Mouse (Mus musculus) embryonic facial prominence, embryonic 10.5 days (tissue): ENCODE measurements at regions not wholly inside any gene's neighbourhood (a gene's known extent, or its start where the extent isn't known, plus 50 kb on each side); places are given as distances from the start of the nearest gene placed in this dataset.

Experiments
- DNase-seq: peaks from one replicate; pipeline ENCODE4 v3.0.0-alpha.2; 2017; ENCODE audit warnings: low spot score
- H3K27ac ChIP-seq: fragments of 300-500 bp; sonication (generic); replicated peaks from 2 replicates; pipeline ENCODE4 v1.5.1; 2016; ENCODE audit warnings: mild to moderate bottlenecking
- H3K27me3 ChIP-seq: fragments of 300-500 bp; sonication (generic); replicated peaks from 2 replicates; pipeline ENCODE4 v1.6.1; 2016; ENCODE audit warnings: low read depth, mild to moderate bottlenecking; ENCODE audit not compliant: poor library complexity, severe bottlenecking
- H3K36me3 ChIP-seq: fragments of 300-500 bp; sonication (generic); replicated peaks from 2 replicates; pipeline ENCODE4 v1.6.1; 2016; ENCODE audit warnings: mild to moderate bottlenecking, moderate library complexity
- H3K4me1 ChIP-seq: fragments of 300-500 bp; sonication (generic); 2 replicates; pipeline ENCODE4 v1.6.1; 2016
- H3K4me3 ChIP-seq: fragments of 300-500 bp; sonication (generic); 2 replicates; pipeline ENCODE4 v1.5.1; 2016; ENCODE audit warnings: mild to moderate bottlenecking, moderate library complexity
- H3K9me3 ChIP-seq: fragments of 300-500 bp; sonication (generic); 2 replicates; pipeline ENCODE4 v1.6.1; 2016; ENCODE audit warnings: mild to moderate bottlenecking
- WGBS: fragments of 180-500 bp; shearing (Covaris S2); methylation state at CpG from one replicate; pipeline ENCODE4 v1.1.7; 2016; 5-methylcytosine and 5-hydroxymethylcytosine counted together

DNA sequence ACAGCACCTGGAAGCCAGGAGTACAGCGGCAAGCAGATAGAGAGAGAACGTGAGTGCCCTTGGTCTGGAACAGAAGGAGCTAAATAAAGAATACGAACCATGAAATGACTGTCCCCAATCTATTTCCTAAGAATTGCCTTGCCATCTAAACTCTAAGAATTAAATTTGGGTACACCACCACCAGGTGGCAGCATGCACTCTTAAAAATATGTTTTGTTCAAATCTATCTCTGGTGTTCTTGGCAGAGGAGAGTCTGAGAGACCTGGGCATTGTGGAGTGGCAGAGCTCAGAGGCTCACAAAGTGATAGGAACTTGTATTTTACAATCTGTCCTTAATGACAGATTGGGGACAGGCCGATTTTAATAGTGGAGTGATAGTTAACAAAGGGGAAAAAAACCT, 144.5 kb downstream of the Cdh26 start:
- Histone ChIP-seq H3K4me3 (no peak overlapping the region), H3K4me1 (peaks cover 8% of the 10 kb centered on the region; the same call in 1 of the 2 replicates), H3K36me3 (no peaks in the 10 kb centered on the region), H3K27me3 (no peaks in the 10 kb centered on the region), H3K9me3 (no peaks in the 10 kb centered on the region), H3K27ac (no peak overlapping the region)
- peak; percentile 62 for DNase-seq
- WGBS, result 47% methylated on average over 4 of the region's 4 CpGs

DNA sequence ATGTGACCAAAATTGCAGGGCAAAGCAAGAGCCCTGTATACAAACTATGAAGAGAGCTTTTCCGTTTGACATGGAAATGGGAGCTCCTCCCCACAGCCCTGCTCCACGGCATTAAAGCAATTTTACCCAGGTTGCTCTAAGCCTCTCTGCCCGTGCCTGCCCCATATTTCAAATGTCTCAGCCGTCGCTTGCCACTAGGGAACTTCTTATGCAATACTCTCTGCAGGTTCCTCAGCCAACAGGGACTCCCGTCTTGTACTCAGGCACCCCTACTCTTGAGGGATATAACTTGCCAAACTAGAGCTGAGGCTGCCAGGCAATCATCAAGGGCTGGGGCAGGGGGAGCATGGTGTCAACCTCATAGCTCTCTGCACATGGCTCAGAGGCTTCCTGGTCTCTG, 145.1 kb downstream of the Cdh26 start:
- no peak overlapping the region for H3K4me3 ChIP-seq
- no peaks in the 10 kb centered on the region for H3K36me3 ChIP-seq
- H3K27ac ChIP-seq, result no peak overlapping the region
- 70% methylated on average over 6 of the region's 6 CpGs for WGBS
- H3K9me3 ChIP-seq, result no peaks in the 10 kb centered on the region
- H3K27me3 ChIP-seq, result no peaks in the 10 kb centered on the region
- H3K4me1 ChIP-seq, result peaks cover 12% of the 10 kb centered on the region; the same call in 1 of the 2 replicates
- DNase-seq, result no peak

- 87% methylated on average over 7 of the region's 7 CpGs for WGBS
- no peaks in the 10 kb centered on the region for H3K36me3 ChIP-seq
- no peaks in the 10 kb centered on the region for H3K9me3 ChIP-seq
- DNase-seq, result no peak
- H3K4me3 ChIP-seq, result no peak overlapping the region
- no peak overlapping the region for H3K27ac ChIP-seq
- H3K4me1 ChIP-seq, result peaks cover 18% of the 10 kb centered on the region
- H3K27me3 ChIP-seq, result no peaks in the 10 kb centered on the region
These were observed 145.7 kb downstream of the Cdh26 start for GRCm38 (mm10) chr2:178576067-178576466.

- no peak for DNase-seq
- H3K27ac ChIP-seq, result no peak overlapping the region
- no peaks in the 10 kb centered on the region for H3K9me3 ChIP-seq
- H3K4me3 ChIP-seq, result no peak overlapping the region
- no peaks in the 10 kb centered on the region for H3K27me3 ChIP-seq
- H3K36me3 ChIP-seq, result no peaks in the 10 kb centered on the region
- 83% methylated on average over 6 of the region's 6 CpGs for WGBS
- peaks cover 18% of the 10 kb centered on the region for H3K4me1 ChIP-seq
These were observed 149.2 kb downstream of the Cdh26 start for GRCm38 (mm10) chr2:178579571-178579970.

DNA sequence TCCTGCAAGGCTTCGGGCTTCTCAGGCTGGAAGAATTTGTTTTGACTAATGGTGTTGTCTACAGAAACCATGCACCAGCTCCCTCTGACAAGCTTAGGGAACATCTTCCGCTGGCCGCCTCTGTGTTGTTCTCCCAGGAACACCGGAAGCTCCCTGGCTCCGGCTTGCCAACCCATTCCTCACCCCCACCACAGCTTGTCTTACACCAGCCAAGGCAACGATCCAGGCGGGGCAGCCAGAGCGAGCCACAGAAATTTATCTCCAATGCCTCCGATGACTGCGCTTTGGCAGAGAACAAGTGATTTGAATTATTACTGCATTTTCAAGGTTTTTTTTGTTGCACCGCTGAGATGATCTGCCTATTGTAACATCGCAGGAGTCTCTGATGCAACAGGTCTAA, 151.0 kb downstream of the Cdh26 start:
- Histone ChIP-seq H3K9me3 (no peaks in the 10 kb centered on the region), H3K36me3 (no peaks in the 10 kb centered on the region), H3K27me3 (no peaks in the 10 kb centered on the region), H3K4me1 (peaks cover 23% of the 10 kb centered on the region), H3K4me3 (no peak overlapping the region), H3K27ac (no peak overlapping the region)
- 88% methylated on average over 12 of the region's 12 CpGs for WGBS
- DNase-seq, result no peak

GRCm38 (mm10) chr2:178584970-178585566, 154.7 kb downstream of the Cdh26 start:
- H3K27ac ChIP-seq, result peak overlapping the region; percentile 40; the same call in 1 of the 2 replicates
- no peak overlapping the region for H3K4me3 ChIP-seq
- no peaks in the 10 kb centered on the region for H3K9me3 ChIP-seq
- WGBS, result 78% methylated on average over 5 of the region's 5 CpGs
- DNase-seq, result no peak
- H3K27me3 ChIP-seq, result no peaks in the 10 kb centered on the region
- H3K36me3 ChIP-seq, result no peaks in the 10 kb centered on the region
- peaks cover 19% of the 10 kb centered on the region for H3K4me1 ChIP-seq

DNA sequence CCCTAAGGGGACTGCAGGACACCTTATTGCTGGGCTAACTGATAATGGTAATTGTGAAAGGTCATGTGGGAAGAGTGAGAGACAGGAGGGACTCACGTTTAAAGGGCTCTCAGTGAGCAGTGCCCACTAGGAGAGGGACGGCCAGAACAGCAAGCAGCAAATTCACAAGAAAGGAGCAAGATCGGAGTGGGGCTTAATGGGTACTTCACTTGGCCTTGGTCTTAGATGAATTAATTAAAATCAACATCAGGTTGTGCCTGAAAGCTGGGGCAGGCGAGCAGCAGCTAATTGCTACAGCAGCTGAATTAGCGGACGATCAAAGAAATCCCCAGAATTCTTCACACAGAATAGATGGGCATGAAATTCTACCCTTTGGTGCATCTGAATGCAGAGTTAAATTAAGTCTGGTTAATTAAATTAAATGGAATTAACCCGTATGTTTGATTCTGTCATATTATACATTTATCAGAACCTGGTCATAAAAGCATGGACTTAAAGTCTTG, 156.9 kb downstream of the Cdh26 start:
- no peak overlapping the region for H3K27ac ChIP-seq
- WGBS, result 79% methylated on average over 7 of the region's 7 CpGs

DNA sequence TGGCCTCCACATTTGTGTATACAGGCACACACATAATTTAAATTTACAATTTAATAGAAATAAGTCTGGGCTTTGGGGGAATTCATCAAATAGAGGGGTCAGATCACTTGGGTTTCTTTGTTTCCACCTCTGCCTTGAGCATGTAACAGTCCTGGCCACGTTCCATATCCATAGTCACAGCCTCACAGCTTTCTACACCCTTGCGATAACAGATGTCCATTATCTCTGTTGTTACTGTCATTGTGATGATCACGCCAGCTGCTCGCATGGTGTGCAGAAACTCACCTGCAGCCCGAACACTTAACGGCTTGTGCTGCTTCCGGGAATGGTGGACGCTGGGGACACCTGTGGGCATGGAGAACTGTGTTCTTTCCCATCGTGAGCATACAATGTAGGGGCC, 163.4 kb downstream of the Cdh26 start:
- Histone ChIP-seq H3K4me1 (peaks cover 17% of the 10 kb centered on the region), H3K27ac (no peak overlapping the region), H3K9me3 (no peaks in the 10 kb centered on the region), H3K4me3 (no peak overlapping the region), H3K27me3 (no peaks in the 10 kb centered on the region), H3K36me3 (no peaks in the 10 kb centered on the region)
- WGBS, result 89% methylated on average over 9 of the region's 9 CpGs
- DNase-seq, result no peak

More for the DNA sequence above, 156.9 kb downstream of the Cdh26 start:
- DNase-seq, result no peak
- no peaks in the 10 kb centered on the region for H3K36me3 ChIP-seq
- H3K27me3 ChIP-seq, result no peaks in the 10 kb centered on the region
- H3K4me1 ChIP-seq, result peaks cover 5% of the 10 kb centered on the region; the same call in 1 of the 2 replicates
- no peaks in the 10 kb centered on the region for H3K9me3 ChIP-seq
- H3K4me3 ChIP-seq, result no peak overlapping the region

- Histone ChIP-seq H3K27ac (no peak overlapping the region), H3K36me3 (no peaks in the 10 kb centered on the region), H3K27me3 (no peaks in the 10 kb centered on the region), H3K4me3 (no peak overlapping the region), H3K9me3 (no peaks in the 10 kb centered on the region), H3K4me1 (peaks cover 17% of the 10 kb centered on the region)
- DNase-seq, result no peak
- 58% methylated on average over 6 of the region's 6 CpGs for WGBS
These were observed 163.8 kb downstream of the Cdh26 start for GRCm38 (mm10) chr2:178594177-178594576.

- Histone ChIP-seq H3K4me1 (peaks cover 17% of the 10 kb centered on the region), H3K36me3 (no peaks in the 10 kb centered on the region), H3K27me3 (no peaks in the 10 kb centered on the region), H3K9me3 (no peaks in the 10 kb centered on the region), H3K4me3 (no peak overlapping the region), H3K27ac (no peak overlapping the region)
- 86% methylated on average over 16 of the region's 16 CpGs for WGBS
- no peak for DNase-seq
These were observed 166.2 kb downstream of the Cdh26 start for GRCm38 (mm10) chr2:178596312-178597083.

GRCm38 (mm10) chr2:178597084-178597470, 166.7 kb downstream of the Cdh26 start:
- WGBS, result 74% methylated on average over 7 of the region's 7 CpGs
- Histone ChIP-seq H3K9me3 (no peaks in the 10 kb centered on the region), H3K27ac (no peak overlapping the region)

DNA sequence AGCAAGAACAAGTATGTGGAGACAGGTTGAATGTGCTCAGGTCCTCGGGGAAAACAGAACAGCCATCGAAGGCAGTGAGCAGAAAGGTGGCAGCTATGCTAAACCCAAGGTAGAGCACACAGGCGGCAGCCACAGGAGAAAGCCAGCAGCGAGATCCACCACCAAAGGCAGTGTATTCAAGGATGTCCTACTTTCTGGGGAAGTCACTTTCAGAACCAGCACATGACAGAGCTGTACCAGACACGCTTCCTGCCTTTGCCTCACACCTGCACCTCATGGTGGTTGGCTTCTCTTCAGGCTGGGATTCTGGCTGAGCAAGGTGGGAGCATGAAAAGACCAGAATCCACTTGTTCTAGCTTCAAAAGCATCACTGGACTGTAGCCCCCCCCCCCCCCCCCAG, 168.0 kb downstream of the Cdh26 start:
- Histone ChIP-seq H3K4me1 (peaks cover 17% of the 10 kb centered on the region), H3K27ac (no peak overlapping the region), H3K4me3 (no peak overlapping the region), H3K9me3 (no peaks in the 10 kb centered on the region), H3K27me3 (no peaks in the 10 kb centered on the region), H3K36me3 (no peaks in the 10 kb centered on the region)
- no peak for DNase-seq
- 91% methylated on average over 5 of the region's 5 CpGs for WGBS

More at GRCm38 (mm10) chr2:178597084-178597470, 166.7 kb downstream of the Cdh26 start:
- H3K4me1 ChIP-seq, result peaks cover 17% of the 10 kb centered on the region
- no peaks in the 10 kb centered on the region for H3K36me3 ChIP-seq
- DNase-seq, result no peak
- H3K27me3 ChIP-seq, result no peaks in the 10 kb centered on the region
- H3K4me3 ChIP-seq, result no peak overlapping the region

DNA sequence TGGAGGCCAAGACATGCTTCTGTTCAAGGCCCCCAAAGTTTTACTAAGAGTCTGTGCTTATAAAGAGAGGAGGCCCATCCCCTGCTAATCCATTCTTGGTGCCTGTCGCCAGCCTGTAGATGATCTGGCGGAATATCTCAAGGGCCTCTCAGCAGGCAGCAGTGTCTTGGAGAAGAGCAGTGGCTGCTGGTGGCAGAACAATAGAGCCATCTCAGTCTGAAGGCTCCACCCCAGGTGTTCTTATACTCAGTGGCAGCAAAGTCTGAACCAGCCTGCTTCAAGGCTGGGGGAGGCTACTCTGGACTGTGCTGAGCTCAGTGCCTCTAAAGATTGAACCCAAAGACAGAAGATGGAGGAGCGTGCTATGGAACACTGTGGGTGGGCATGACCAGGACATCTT, 168.5 kb downstream of the Cdh26 start:
- WGBS, result 85% methylated on average over 3 of the region's 3 CpGs

More for the DNA sequence above, 168.5 kb downstream of the Cdh26 start:
- peaks cover 17% of the 10 kb centered on the region for H3K4me1 ChIP-seq
- no peak overlapping the region for H3K27ac ChIP-seq
- no peaks in the 10 kb centered on the region for H3K36me3 ChIP-seq
- no peaks in the 10 kb centered on the region for H3K27me3 ChIP-seq
- no peak overlapping the region for H3K4me3 ChIP-seq
- no peaks in the 10 kb centered on the region for H3K9me3 ChIP-seq
- DNase-seq, result no peak
